Comparison of ENCODE assay signal across 9 mouse cellular contexts in genomic region chr12:86771823-86772427, GRCm38 (mm10). TPM values are rescaled to one million over a fixed set of nuclear protein-coding genes. Genes with fewer than 3 reads are reported as not detected.
DNase-seq lines count a peak whose midpoint lies in the region; ATAC-seq and TF ChIP-seq lines count a peak whose summit lies in the region.
"Had no signal": no experiment of that assay in that cellular context is flagged by ENCODE, and none has a peak within 500 bp of the region (broad histone marks: within the 10 kb centered on the region; RNA-seq: fewer than 3 reads in every experiment).

No protein-coding gene starts in this region.

- no peak overlapping the region for H3K9ac ChIP-seq in embryonic facial prominence, embryonic 15.5 days
- H3K9ac ChIP-seq in liver, embryonic 11.5 days (ENCODE audit: low read depth, low read length), result no peak overlapping the region
- no peak overlapping the region for H3K9ac ChIP-seq in stomach, embryonic 14.5 days (replicated peaks; ENCODE audit: low read depth, low read length)

- no peak overlapping the region for H3ac ChIP-seq in C2C12 (ENCODE audit: control insufficient read depth, insufficient read length, low read depth)

- 12% methylated on average over 12 of the region's 12 CpGs for WGBS in embryonic facial prominence, embryonic 15.5 days
- WGBS in heart, embryonic 10.5 days, result 12% methylated on average over 12 of the region's 12 CpGs
- 11% methylated on average over 12 of the region's 12 CpGs for WGBS in liver, embryonic 11.5 days
- WGBS in stomach, embryonic 14.5 days, result 12% methylated on average over 12 of the region's 12 CpGs

- H3K79me3 ChIP-seq in C2C12 (ENCODE audit: low read depth), result no peaks in the 10 kb centered on the region

- no peaks in the 10 kb centered on the region for H3K79me2 ChIP-seq in C2C12 (ENCODE audit: control insufficient read depth, insufficient read depth)

- no peak overlapping the region for H3K27ac ChIP-seq in bone marrow macrophage, adult 2 months (ENCODE audit: insufficient read depth, low read depth, low read length)
- peak overlapping the region; percentile 81; the same call in 1 of the 2 replicates for H3K27ac ChIP-seq in embryonic facial prominence, embryonic 15.5 days (replicated peaks)
- no peak overlapping the region for H3K27ac ChIP-seq in heart, embryonic 10.5 days
- no peak overlapping the region for H3K27ac ChIP-seq in liver, embryonic 11.5 days (ENCODE audit: low read depth, low read length)
- no peak overlapping the region for H3K27ac ChIP-seq in stomach, embryonic 14.5 days (ENCODE audit: low read length)

- no peaks in the 10 kb centered on the region for H3K9me3 ChIP-seq in embryonic facial prominence, embryonic 15.5 days (replicated peaks)
- no peaks in the 10 kb centered on the region for H3K9me3 ChIP-seq in heart, embryonic 10.5 days
- no peaks in the 10 kb centered on the region for H3K9me3 ChIP-seq in liver, embryonic 11.5 days (ENCODE audit: control insufficient read depth, low read length)
- no peaks in the 10 kb centered on the region for H3K9me3 ChIP-seq in stomach, embryonic 14.5 days (ENCODE audit: control insufficient read depth, low read depth, low read length)

- ATAC-seq in embryonic facial prominence, embryonic 15.5 days (ENCODE audit: insufficient number of reproducible peaks, low FRiP score, low TSS enrichment, low read depth), result peak; percentile 67; the same call in 1 of the 2 replicates
- ATAC-seq in liver, embryonic 11.5 days (replicated peaks; ENCODE audit: low FRiP score), result peak; percentile 60
- ATAC-seq in stomach, embryonic 14.5 days (ENCODE audit: insufficient number of reproducible peaks, insufficient read depth, low FRiP score, low read depth), result peak; percentile 69; the same call in 1 of the 2 replicates

- no peak overlapping the region for H3K4me3 ChIP-seq in C2C12 (ENCODE audit: insufficient read depth, poor library complexity, severe bottlenecking)
- H3K4me3 ChIP-seq in bone marrow macrophage, adult 2 months (ENCODE audit: insufficient read depth, low read length), result no peak overlapping the region
- H3K4me3 ChIP-seq in embryonic facial prominence, embryonic 15.5 days (replicated peaks), result no peak overlapping the region
- no peak overlapping the region for H3K4me3 ChIP-seq in heart, embryonic 10.5 days
- no peak overlapping the region for H3K4me3 ChIP-seq in liver, embryonic 11.5 days (ENCODE audit: low read depth, low read length)
- H3K4me3 ChIP-seq in stomach, embryonic 14.5 days (ENCODE audit: low read depth, low read length), result no peak overlapping the region
- H3K4me3 ChIP-seq: erythroblast, embryonic 14.5 days had no signal

- TF ChIP-seq POLR2A in bone marrow macrophage, adult 2 months (IDR thresholded peaks at IDR 0.05; ENCODE audit: borderline replicate concordance, low read depth, low read length), result no peak

- 0 out of 2 replicates have a peak, but pooled peaks cover 2% of the 10 kb centered on the region for H3K4me1 ChIP-seq in bone marrow macrophage, adult 2 months (ENCODE audit: control insufficient read depth, insufficient read depth, low read length)
- peaks cover 53% of the 10 kb centered on the region for H3K4me1 ChIP-seq in embryonic facial prominence, embryonic 15.5 days
- peaks cover 28% of the 10 kb centered on the region for H3K4me1 ChIP-seq in heart, embryonic 10.5 days
- no peaks in the 10 kb centered on the region for H3K4me1 ChIP-seq in liver, embryonic 11.5 days (replicated peaks; ENCODE audit: control insufficient read depth, insufficient read depth, low read length)
- H3K4me1 ChIP-seq in stomach, embryonic 14.5 days (ENCODE audit: control insufficient read depth, insufficient read depth, low read length), result no peaks in the 10 kb centered on the region; the same call in 1 of the 2 replicates

- peak; percentile 85 for TF ChIP-seq CTCF in C2C12 (IDR thresholded peaks at IDR 0.05; ENCODE audit: control insufficient read depth, insufficient read depth, insufficient read length)
- peak; percentile 69 for TF ChIP-seq CTCF in bone marrow macrophage, adult 2 months (IDR thresholded peaks at IDR 0.05; ENCODE audit: low read depth, low read length)

- DNase-seq in heart, embryonic 10.5 days (ENCODE audit: low spot score), result peak; percentile 93
- peak; percentile 98 for DNase-seq in kidney, postnatal 10 days
- DNase-seq in liver, embryonic 11.5 days (ENCODE audit: low spot score), result peak; percentile 78
- peak; percentile 74 to 85 for DNase-seq in natural killer cell, adult 2 months (ENCODE audit: low spot score in 2 of 2)

- no peaks in the 10 kb centered on the region for H3K36me3 ChIP-seq in C2C12 (ENCODE audit: control insufficient read depth, insufficient read depth)
- no peaks in the 10 kb centered on the region for H3K36me3 ChIP-seq in embryonic facial prominence, embryonic 15.5 days
- H3K36me3 ChIP-seq in heart, embryonic 10.5 days, result no peaks in the 10 kb centered on the region
- no peaks in the 10 kb centered on the region for H3K36me3 ChIP-seq in liver, embryonic 11.5 days (ENCODE audit: control insufficient read depth, insufficient read depth, low read length)
- H3K36me3 ChIP-seq in stomach, embryonic 14.5 days (ENCODE audit: control insufficient read depth, insufficient read depth, low read length), result no peaks in the 10 kb centered on the region

- no peaks in the 10 kb centered on the region for H3K27me3 ChIP-seq in C2C12 (ENCODE audit: control insufficient read depth, insufficient read depth, insufficient read length)
- no peaks in the 10 kb centered on the region for H3K27me3 ChIP-seq in embryonic facial prominence, embryonic 15.5 days
- H3K27me3 ChIP-seq in heart, embryonic 10.5 days (ENCODE audit: insufficient read depth, poor library complexity, severe bottlenecking), result no peaks in the 10 kb centered on the region
- H3K27me3 ChIP-seq in liver, embryonic 11.5 days (replicated peaks; ENCODE audit: control insufficient read depth, insufficient read depth, low read length), result no peaks in the 10 kb centered on the region
- no peaks in the 10 kb centered on the region for H3K27me3 ChIP-seq in stomach, embryonic 14.5 days (ENCODE audit: control insufficient read depth, insufficient read depth, low read length)

- H3K4me2 ChIP-seq in embryonic facial prominence, embryonic 15.5 days (replicated peaks), result peak overlapping the region; percentile 21; the same call in 1 of the 2 replicates
- no peak overlapping the region for H3K4me2 ChIP-seq in liver, embryonic 11.5 days
- H3K4me2 ChIP-seq in stomach, embryonic 14.5 days (replicated peaks; ENCODE audit: low read depth, low read length), result no peak overlapping the region

TF ChIP-seq in C2C12, 6 proteins besides CTCF, POLR2A, EP300 and RAD21:
- TF ChIP-seq CEBPB (IDR thresholded peaks at IDR 0.05; ENCODE audit: low read depth) (no peak), FOSL1 (IDR thresholded peaks at IDR 0.05; ENCODE audit: insufficient read depth, low read length, poor library complexity, severe bottlenecking) (no peak), MYOD1 (IDR thresholded peaks at IDR 0.05; ENCODE audit: control insufficient read depth, insufficient read length, low read depth) (no peak), MAX (IDR thresholded peaks at IDR 0.05) (no peak), MYOG (IDR thresholded peaks at IDR 0.05; ENCODE audit: control insufficient read depth, extremely low read depth, insufficient read length) (no peak)

RNA-seq across cellular contexts. Expression of gene Lrrc74a, which starts 37.8 kb away (rescaled TPM):
- polyA plus RNA-seq in C2C12 (2012; fragmentation: generic; extraction: Trizol), result not detected
- not detected in 2 replicates for polyA plus RNA-seq in bone marrow macrophage, adult 2 months (2012; ENCODE audit: insufficient read depth, insufficient read length, missing spikeins)
- polyA plus RNA-seq in embryonic facial prominence, embryonic 15.5 days (2015; fragmentation: Nextera tagmentation; extraction: Ambion mirVana), result not detected in 2 replicates
- polyA plus RNA-seq in heart, embryonic 10.5 days (2016; fragmentation: Nextera tagmentation; extraction: Ambion mirVana), result not detected in 2 replicates
- polyA plus RNA-seq in liver, embryonic 11.5 days (2014; fragmentation: Nextera tagmentation; extraction: Ambion mirVana), result not detected in 2 replicates
- polyA plus RNA-seq in stomach, embryonic 14.5 days (2014; fragmentation: Nextera tagmentation; extraction: Ambion mirVana), result not detected in 2 replicates
- polyA plus RNA-seq: erythroblast, embryonic 14.5 days had no signal

RNA-seq across cellular contexts. Expression of gene Angel1, which starts 45.7 kb away (rescaled TPM):
- 0.92 TPM for polyA plus RNA-seq in C2C12 (2012; fragmentation: generic; extraction: Trizol)
- 2.8 and 3.3 TPM in 2 replicates for polyA plus RNA-seq in bone marrow macrophage, adult 2 months (2012; ENCODE audit: insufficient read depth, insufficient read length, missing spikeins)
- 12.1 and 12.4 TPM in 2 replicates for polyA plus RNA-seq in embryonic facial prominence, embryonic 15.5 days (2015; fragmentation: Nextera tagmentation; extraction: Ambion mirVana)
- polyA plus RNA-seq in heart, embryonic 10.5 days (2016; fragmentation: Nextera tagmentation; extraction: Ambion mirVana), result 11.4 and 12.1 TPM in 2 replicates
- polyA plus RNA-seq in liver, embryonic 11.5 days (2014; fragmentation: Nextera tagmentation; extraction: Ambion mirVana), result 4.0 and 4.5 TPM in 2 replicates
- polyA plus RNA-seq in stomach, embryonic 14.5 days (2014; fragmentation: Nextera tagmentation; extraction: Ambion mirVana), result 8.7 and 10.2 TPM in 2 replicates
